Mouse (Mus musculus) neural tube, embryonic 15.5 days (tissue): ENCODE measurements around the gene Klf11. TPM values are rescaled to one million over a fixed set of nuclear protein-coding genes. Genes with fewer than 3 reads are reported as not detected.
"Not testable (repeated sequence)": the region's sequence is repeated elsewhere in the genome, so short reads cannot be mapped to it uniquely, and the experiment has no call there.

ENCODE experiments used
- ATAC-seq: fragments of 200-750 bp; cut with Nextera tagmentation; 2 replicates; pipeline ENCODE4 v1.8.0; 2017; ENCODE audit warnings: mild to moderate bottlenecking, moderate TSS enrichment, moderate library complexity; ENCODE audit not compliant: low FRiP score
- H3K27ac ChIP-seq: fragments of 300-500 bp; sonication (generic); replicated peaks from 2 replicates; pipeline ENCODE4 v1.5.1; 2015; ENCODE audit warnings: mild to moderate bottlenecking, inconsistent platforms
- H3K27me3 ChIP-seq: fragments of 300-500 bp; sonication (generic); replicated peaks from 2 replicates; pipeline ENCODE4 v1.6.1; 2015; ENCODE audit warnings: inconsistent platforms
- H3K36me3 ChIP-seq: fragments of 300-500 bp; sonication (generic); 2 replicates; pipeline ENCODE4 v1.6.1; 2015; ENCODE audit warnings: inconsistent platforms
- H3K4me1 ChIP-seq: fragments of 300-500 bp; sonication (generic); 2 replicates; pipeline ENCODE4 v1.6.1; 2015; ENCODE audit warnings: inconsistent platforms
- H3K4me2 ChIP-seq: fragments of 300-500 bp; sonication (generic); 2 replicates; pipeline ENCODE4 v1.6.1; 2015; ENCODE audit warnings: inconsistent platforms, mild to moderate bottlenecking, moderate library complexity
- H3K4me3 ChIP-seq: fragments of 300-500 bp; sonication (generic); replicated peaks from 2 replicates; pipeline ENCODE4 v1.5.1; 2015; ENCODE audit warnings: mild to moderate bottlenecking, inconsistent platforms
- H3K9ac ChIP-seq: fragments of 300-500 bp; sonication (generic); replicated peaks from 2 replicates; pipeline ENCODE4 v1.6.1; 2015; ENCODE audit warnings: mild to moderate bottlenecking, inconsistent platforms
- H3K9me3 ChIP-seq: fragments of 300-500 bp; sonication (generic); replicated peaks from 2 replicates; pipeline ENCODE4 v1.6.1; 2016; ENCODE audit warnings: inconsistent platforms
- WGBS: fragments of 180-500 bp; shearing (Covaris S2); methylation state at CpG from one replicate; pipeline ENCODE4 v1.1.7; 2015; ENCODE audit warnings: mixed read lengths; 5-methylcytosine and 5-hydroxymethylcytosine counted together
- polyA plus RNA-seq: library from polyadenylated mRNA; unstranded; fragments of >200 nt; fragmentation: Nextera tagmentation; extraction: Ambion mirVana; gene quantifications from 2 replicates; pipeline ENCODE4 v1.2.1, GENCODE M21; 2015

Gene Klf11
- polyA plus RNA-seq, 1 experiment from 2014 or later: 11.3 TPM

DNA sequence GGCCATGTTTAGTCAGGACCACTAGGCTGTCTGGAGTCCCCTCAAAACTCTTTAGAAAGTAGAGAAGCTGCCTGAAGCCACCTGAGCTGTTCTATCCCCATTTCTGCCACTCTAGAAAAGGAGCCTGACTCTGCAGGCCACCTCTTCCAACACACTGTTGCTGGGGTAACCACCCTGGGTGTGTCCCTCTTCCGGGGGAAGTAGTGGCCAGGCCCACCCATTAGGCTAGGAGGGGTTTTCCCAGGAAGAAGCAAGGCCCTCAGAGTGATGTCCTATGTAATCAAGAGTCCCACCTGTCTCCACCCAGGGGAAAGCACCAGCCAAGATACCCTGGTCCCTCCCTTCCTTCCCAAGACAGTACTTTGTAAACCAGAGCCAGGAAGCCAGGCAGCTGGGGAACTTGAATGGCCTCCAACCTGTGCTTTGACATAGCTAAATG lies 17.3 kb upstream of the Klf11 start:
- Histone ChIP-seq H3K27me3 (no peaks in the 10 kb centered on the region), H3K27ac (no peak overlapping the region), H3K4me3 (no peak overlapping the region), H3K9me3 (no peaks in the 10 kb centered on the region), H3K36me3 (no peaks in the 10 kb centered on the region), H3K9ac (no peak overlapping the region), H3K4me2 (no peak overlapping the region), H3K4me1 (no peaks in the 10 kb centered on the region)
- WGBS: 88% methylated on average over 1 of the region's 1 CpGs
- no peak for ATAC-seq

DNA sequence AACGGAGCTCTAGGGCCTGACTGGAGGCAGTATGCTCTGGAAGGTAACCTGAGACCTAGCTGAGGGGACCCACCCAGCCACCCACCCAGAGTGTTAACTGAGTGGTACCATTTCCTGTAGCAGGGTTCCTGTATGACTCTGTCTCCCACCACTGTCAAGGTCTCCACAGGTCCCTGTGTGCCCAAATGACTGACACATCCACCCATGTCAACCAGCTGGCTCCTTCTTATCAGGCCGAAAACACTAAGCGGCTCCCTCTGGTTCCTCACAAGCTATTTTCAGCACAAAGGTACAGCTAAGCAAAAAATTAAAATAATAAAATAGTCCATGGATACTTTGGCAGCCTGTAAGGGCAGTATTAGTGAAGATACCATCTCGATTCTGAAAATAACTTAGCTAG lies 16.9 kb upstream of the Klf11 start:
- ATAC-seq: no peak
- Histone ChIP-seq H3K9me3 (no peaks in the 10 kb centered on the region), H3K36me3 (no peaks in the 10 kb centered on the region), H3K27me3 (no peaks in the 10 kb centered on the region), H3K4me2 (no peak overlapping the region), H3K9ac (no peak overlapping the region), H3K4me1 (no peaks in the 10 kb centered on the region), H3K4me3 (no peak overlapping the region), H3K27ac (no peak overlapping the region)
- 91% methylated on average over 4 of the region's 4 CpGs for WGBS

DNA sequence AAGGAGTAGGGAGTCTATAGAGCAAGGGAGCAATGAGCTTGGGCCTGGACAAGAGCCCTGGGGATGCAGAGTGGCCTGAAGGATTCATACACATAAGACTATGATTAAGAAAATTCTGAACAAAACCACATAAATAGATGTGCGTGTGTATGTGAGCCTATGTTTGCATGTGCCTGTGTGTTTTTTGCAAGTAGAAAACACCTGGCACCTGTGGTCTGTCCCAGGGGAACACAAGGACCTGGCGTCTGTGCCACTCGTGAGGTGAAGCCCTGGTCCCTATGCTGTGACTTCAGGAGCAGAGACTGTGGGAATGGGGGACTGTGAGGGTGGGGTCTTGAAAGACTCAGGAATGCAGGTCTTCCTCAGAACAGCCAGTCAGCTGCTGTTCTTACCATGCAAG lies 16.4 kb upstream of the Klf11 start:
- no peaks in the 10 kb centered on the region for H3K27me3 ChIP-seq
- no peaks in the 10 kb centered on the region for H3K9me3 ChIP-seq
- H3K9ac ChIP-seq: no peak overlapping the region
- no peaks in the 10 kb centered on the region for H3K36me3 ChIP-seq
- 87% methylated on average over 3 of the region's 3 CpGs for WGBS
- no peak overlapping the region for H3K27ac ChIP-seq
- no peak overlapping the region for H3K4me3 ChIP-seq
- H3K4me1 ChIP-seq: no peaks in the 10 kb centered on the region
- no peak for ATAC-seq
- no peak overlapping the region for H3K4me2 ChIP-seq

DNA sequence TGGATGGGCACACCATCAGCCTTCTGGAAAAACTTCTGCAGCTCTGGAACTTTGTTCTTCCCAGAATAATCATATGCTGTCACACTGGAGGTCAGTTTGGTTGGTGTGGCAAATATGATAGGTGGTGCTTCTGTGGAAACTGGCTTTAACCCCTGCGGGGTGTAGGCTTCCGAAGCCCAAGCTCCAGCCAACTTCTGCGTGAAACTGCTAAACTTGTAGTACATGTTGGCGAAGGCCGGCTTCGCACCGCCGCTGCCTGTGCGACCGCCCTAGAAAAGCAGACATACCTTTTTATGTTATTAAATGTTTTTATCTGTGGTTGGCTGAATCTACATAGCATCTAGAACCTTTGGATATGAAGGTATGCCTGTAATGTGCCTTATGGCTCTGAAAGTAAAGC lies 12.3 kb upstream of the Klf11 start:
- not testable (repeated sequence) for ATAC-seq, H3K27ac ChIP-seq, H3K9ac ChIP-seq, H3K9me3 ChIP-seq, H3K4me1 ChIP-seq, H3K27me3 ChIP-seq, H3K4me3 ChIP-seq, H3K4me2 ChIP-seq, H3K36me3 ChIP-seq
- 97% methylated on average over 10 of the region's 10 CpGs for WGBS

DNA sequence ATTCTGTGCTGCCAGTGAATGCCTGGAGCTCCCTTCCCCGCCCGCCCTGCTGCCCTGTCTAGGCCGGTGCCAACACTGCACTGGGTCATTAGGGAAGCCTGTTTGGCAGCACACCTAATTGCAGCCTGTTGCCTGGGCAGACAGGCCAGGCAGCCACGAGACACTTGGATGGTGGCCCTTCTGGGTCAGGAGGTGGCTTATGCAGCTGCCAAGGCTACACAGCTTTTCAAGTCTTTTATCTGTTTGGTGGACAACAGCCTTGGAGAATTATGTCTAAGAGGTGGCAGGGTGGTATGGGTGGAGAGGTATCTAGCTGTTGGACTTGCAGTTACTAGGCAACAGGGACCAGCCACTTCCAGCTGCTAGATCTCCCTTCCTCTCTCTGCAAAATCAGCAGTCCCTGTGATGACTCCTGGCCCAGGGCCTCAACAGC lies 8.7 kb upstream of the Klf11 start:
- peak; percentile 93 for ATAC-seq
- H3K36me3 ChIP-seq: no peaks in the 10 kb centered on the region
- H3K4me2 ChIP-seq: no peak overlapping the region
- WGBS: 56% methylated on average over 4 of the region's 4 CpGs
- no peaks in the 10 kb centered on the region for H3K9me3 ChIP-seq
- H3K27me3 ChIP-seq: no peaks in the 10 kb centered on the region
- H3K9ac ChIP-seq: no peak overlapping the region
- H3K27ac ChIP-seq: 0 out of 2 replicates have a peak overlapping the region, but pooled peaks have one; percentile 45
- no peak overlapping the region for H3K4me3 ChIP-seq
- 0 out of 2 replicates have a peak, but pooled peaks cover 3% of the 10 kb centered on the region for H3K4me1 ChIP-seq

DNA sequence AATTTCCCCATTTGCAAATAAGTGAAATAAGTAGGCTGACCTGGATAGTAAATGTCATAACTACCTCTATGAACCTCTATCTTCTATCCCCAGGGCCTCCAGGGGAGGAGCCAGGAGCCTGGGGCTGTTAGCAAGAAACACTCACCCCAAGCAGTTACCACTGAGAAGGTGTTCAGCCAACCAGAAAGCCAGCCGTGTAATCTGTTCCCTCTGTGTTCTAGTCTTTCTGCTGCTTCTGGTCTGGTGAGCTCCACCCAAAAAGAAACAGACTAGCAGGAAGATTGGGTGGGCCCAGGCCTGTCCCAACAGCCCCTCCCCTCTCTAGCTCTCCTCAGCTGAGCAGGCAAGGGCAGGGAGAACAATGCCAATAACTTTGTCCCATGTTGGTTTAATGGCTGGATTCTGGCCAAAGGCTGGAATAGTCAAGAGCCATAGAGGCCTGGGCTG lies 6.9 kb upstream of the Klf11 start:
- H3K36me3 ChIP-seq: no peaks in the 10 kb centered on the region
- no peak overlapping the region for H3K4me3 ChIP-seq
- no peak overlapping the region for H3K27ac ChIP-seq
- no peak overlapping the region for H3K9ac ChIP-seq
- no peaks in the 10 kb centered on the region for H3K27me3 ChIP-seq
- H3K4me1 ChIP-seq: 0 out of 2 replicates have a peak, but pooled peaks cover 3% of the 10 kb centered on the region
- H3K9me3 ChIP-seq: no peaks in the 10 kb centered on the region
- H3K4me2 ChIP-seq: no peak overlapping the region
- 43% methylated on average over 1 of the region's 1 CpGs for WGBS
- ATAC-seq: no peak

DNA sequence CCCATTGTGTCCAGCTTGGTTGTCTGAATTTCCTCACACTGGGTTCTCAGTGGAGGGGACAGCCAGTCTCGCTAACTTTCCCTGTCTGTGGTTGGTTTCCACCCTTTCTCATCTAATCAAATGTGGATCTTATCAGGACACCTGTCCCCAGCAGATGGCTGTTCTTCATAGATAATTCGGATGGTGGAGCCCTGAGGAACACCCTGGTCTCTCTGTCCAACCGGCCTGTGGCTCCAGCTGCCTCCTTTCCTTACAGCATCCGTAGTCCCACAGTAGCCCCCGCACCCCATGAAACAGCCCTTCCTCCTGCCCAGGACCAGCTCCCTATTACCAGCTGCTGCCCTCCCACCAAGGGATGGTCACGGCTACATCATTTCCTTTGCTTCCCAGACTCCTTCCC lies 5.2 kb upstream of the Klf11 start:
- H3K4me1 ChIP-seq: peaks cover 12% of the 10 kb centered on the region
- ATAC-seq: no peak
- no peak overlapping the region for H3K4me3 ChIP-seq
- no peak overlapping the region for H3K4me2 ChIP-seq
- H3K27me3 ChIP-seq: no peaks in the 10 kb centered on the region
- no peak overlapping the region for H3K27ac ChIP-seq
- 84% methylated on average over 6 of the region's 6 CpGs for WGBS
- no peak overlapping the region for H3K9ac ChIP-seq
- H3K36me3 ChIP-seq: no peaks in the 10 kb centered on the region
- H3K9me3 ChIP-seq: no peaks in the 10 kb centered on the region

DNA sequence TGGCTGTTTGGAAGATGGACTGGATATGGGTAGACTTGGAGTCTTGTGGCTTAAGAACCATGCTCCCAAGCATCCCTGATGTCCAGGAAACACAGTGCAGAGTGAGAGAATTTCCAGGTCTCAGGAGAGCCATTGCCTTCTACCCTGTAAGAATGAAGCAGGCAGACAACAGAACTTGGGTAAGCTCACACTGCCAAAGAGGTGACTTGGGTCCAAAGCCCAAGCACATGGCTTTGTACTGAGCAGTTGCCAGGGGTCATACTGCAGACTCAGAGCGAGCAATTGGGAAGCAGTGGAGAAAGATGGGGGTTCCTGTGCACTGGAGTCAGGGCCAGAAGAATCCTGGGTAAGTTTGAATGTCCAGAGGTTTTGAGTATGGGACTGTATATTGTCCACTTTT lies 3.0 kb upstream of the Klf11 start:
- 58% methylated on average over 1 of the region's 1 CpGs for WGBS
- Histone ChIP-seq H3K27ac (no peak overlapping the region), H3K27me3 (no peaks in the 10 kb centered on the region), H3K4me3 (no peak overlapping the region), H3K9me3 (no peaks in the 10 kb centered on the region), H3K4me2 (no peak overlapping the region), H3K9ac (no peak overlapping the region), H3K4me1 (peaks cover 23% of the 10 kb centered on the region), H3K36me3 (no peaks in the 10 kb centered on the region)
- ATAC-seq: no peak

DNA sequence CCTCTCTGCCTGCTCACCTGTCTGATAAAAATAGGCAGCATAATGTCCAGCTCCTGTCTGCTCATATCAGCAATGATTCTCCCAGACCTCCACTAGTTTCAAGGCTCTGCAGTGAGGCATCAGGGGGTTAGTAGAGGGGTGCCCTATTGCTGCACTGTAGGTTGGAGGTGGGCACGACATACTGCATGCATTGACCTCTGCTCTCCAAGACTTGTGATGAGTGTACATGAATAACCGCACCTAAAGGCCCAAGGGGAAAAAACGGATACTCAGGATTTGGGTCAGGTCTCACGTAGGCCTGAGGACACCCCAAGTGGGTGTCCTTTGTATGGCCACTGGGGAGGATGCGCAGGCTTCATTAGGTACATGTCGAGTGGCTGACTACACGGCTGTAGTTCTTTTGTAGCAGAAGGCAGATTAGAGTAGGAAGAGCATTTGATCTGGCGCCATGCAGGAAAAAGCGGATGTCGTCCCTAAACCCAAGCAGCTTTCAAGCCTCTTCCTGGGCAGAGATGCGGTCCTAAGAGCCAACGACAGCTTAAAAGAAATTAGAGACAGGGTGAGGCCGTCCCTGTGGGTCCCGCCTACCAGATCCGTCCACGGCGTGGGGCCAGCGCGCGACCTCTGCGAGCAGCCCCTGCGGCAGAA lies 535 bp upstream of the Klf11 start:
- peaks cover 13% of the 10 kb centered on the region for H3K36me3 ChIP-seq
- WGBS: 4% methylated on average over 22 of the region's 22 CpGs
- H3K4me3 ChIP-seq: peak overlapping the region; percentile 86
- H3K27ac ChIP-seq: peak overlapping the region; percentile 94
- no peaks in the 10 kb centered on the region for H3K9me3 ChIP-seq
- no peaks in the 10 kb centered on the region for H3K27me3 ChIP-seq
- peak; percentile 5 for ATAC-seq
- H3K4me1 ChIP-seq: peaks cover 41% of the 10 kb centered on the region
- H3K9ac ChIP-seq: peak overlapping the region; percentile 61
- H3K4me2 ChIP-seq: peak overlapping the region; percentile 78

DNA sequence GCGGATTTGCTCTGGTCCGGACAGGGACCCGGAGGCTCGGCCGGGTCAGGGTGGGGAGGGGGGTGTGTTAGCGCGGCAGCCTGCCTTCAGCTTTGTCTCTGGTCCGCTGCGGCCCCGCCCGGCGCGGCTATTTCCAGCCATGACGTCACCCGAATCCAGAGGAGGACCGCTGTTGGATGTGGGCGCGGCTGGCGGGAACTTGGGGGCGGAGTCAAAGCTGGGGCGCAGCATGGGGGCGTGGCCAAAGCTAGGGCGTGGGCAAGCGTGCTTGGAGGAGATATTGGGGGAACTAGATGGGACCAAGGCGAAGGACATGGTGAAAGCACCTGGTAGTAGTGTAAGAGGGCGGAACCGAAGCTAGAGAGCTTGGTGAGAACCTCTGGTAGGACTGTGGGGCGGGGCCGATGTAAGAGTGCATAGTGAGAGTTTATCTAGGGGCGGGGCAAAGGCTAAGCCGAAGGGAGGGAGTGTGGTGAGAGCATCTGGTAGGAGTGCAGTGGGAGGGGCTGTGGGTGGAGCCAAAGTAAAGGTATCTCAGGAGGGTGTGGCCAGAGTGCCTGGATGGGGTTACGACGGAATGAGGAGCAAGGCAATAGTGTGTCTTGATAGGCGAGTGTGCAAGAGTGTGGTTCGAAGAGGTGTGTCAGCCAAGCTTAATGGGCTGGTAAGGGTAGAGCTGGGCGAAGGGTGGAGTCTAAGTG lies 718 bp downstream of the Klf11 start:
- peak overlapping the region; percentile 86 for H3K4me3 ChIP-seq
- peaks cover 53% of the 10 kb centered on the region for H3K4me1 ChIP-seq
- peak; percentile 86 for ATAC-seq
- WGBS: 1% methylated on average over 36 of the region's 36 CpGs
- H3K27ac ChIP-seq: peak overlapping the region; percentile 94
- peak overlapping the region; percentile 78 for H3K4me2 ChIP-seq
- H3K9ac ChIP-seq: peak overlapping the region; percentile 99
- no peaks in the 10 kb centered on the region for H3K9me3 ChIP-seq
- peaks cover 22% of the 10 kb centered on the region for H3K36me3 ChIP-seq
- no peaks in the 10 kb centered on the region for H3K27me3 ChIP-seq

DNA sequence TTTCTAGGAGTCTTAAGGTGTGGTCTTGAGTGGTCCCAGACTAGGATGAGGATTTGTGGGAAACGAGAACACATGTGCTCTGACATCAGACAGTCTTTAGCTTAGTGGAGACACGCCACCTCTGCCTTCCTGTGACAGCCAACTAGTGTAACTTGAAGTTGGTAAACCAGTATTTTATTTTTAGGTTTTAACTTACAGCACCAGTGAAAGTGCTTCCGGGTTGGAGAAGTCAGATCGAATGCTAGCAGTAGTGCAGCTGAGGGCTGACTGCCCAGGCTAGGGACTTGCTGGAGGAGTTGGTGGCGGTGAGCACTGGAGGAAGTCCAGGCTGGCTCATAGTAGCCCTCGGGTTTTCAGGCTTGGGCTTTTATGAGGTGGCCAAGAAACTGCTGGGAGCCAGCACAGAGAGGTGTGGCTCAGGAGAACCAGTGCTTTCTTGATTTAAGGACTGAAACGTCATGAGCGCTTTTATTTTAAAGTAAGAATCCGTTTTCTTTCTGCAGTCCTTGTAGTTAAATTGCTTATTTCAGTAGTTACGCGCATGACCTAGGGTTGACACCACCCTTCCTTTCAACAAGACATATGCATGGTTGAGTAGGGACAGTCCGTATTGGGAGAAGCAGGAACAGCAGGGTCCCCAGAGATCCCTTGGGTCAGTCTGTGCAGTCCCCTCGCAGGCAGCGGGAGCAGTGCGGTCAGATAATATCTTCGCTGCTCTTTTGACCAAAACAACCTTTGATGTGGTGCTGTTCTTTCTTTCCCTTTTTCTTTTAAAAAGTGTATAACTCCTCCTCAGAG lies 3.2 kb downstream of the Klf11 start:
- H3K36me3 ChIP-seq: peaks cover 31% of the 10 kb centered on the region
- WGBS: 76% methylated on average over 16 of the region's 16 CpGs
- no peaks in the 10 kb centered on the region for H3K9me3 ChIP-seq
- H3K4me3 ChIP-seq: no peak overlapping the region
- ATAC-seq: no peak
- H3K27ac ChIP-seq: no peak overlapping the region
- no peak overlapping the region for H3K9ac ChIP-seq
- H3K4me2 ChIP-seq: no peak overlapping the region
- H3K27me3 ChIP-seq: no peaks in the 10 kb centered on the region
- peaks cover 66% of the 10 kb centered on the region for H3K4me1 ChIP-seq
